Mouse (Mus musculus) c-Kit-negative CD71-positive TER-119-positive erythroid progenitor cells, embryonic 14.5 days (primary cell): ENCODE measurements around the gene Ano10.

Source experiments
- DNase-seq: peaks from one replicate; pipeline ENCODE4 v3.0.0-alpha.2; 2013; ENCODE audit warnings: low read depth, low spot score

Ano10 gene

GRCm38 (mm10) chr9:122245471-122245870, 48.8 kb downstream of the Ano10 start:
- no peak for DNase-seq

DNA sequence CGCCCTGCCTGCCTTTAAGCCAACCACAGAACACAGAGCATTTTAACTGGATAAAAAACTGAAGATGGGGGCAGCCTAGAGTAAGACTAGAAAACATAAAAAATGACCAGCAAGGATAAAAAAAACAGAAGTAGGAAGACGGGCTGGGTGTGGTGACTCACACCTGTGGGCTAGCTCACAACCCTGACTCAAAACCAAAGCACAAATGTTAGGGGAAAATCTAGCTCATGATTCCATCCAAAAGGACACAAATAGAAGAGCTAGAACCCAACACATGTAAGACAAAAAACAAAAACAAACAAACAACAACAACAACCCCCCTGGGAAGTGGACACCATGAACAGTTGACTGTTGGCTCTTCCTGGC, 49.4 kb downstream of the Ano10 start:
- DNase-seq: no peak

GRCm38 (mm10) chr9:122244080-122244799, 50.0 kb downstream of the Ano10 start:
- DNase-seq: no peak

GRCm38 (mm10) chr9:122243297-122243696, 50.9 kb downstream of the Ano10 start:
- no peak for DNase-seq

DNA sequence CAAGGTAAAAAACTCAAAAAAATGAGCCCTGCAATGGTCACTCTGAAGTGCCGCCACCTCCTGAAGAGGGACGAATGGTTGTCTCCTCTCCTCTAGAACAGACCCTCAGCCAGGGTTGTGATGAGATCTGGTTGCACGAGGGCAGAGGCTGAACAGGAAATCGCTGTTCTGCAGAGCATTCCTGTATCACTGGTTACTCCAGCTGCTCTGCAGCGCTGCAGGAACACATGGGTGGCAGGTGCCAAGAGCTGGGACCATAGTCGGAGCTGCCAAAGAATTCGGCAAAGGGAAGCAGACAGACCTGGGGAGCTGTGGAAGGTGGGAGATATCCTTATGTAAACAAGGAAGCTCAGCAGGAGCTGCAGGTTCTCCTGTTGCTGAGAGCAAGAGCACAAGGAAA, 51.4 kb downstream of the Ano10 start:
- no peak for DNase-seq

- no peak for DNase-seq
These were observed 52.3 kb downstream of the Ano10 start for GRCm38 (mm10) chr9:122241812-122242400.

GRCm38 (mm10) chr9:122240629-122241199, 53.5 kb downstream of the Ano10 start:
- no peak for DNase-seq

DNA sequence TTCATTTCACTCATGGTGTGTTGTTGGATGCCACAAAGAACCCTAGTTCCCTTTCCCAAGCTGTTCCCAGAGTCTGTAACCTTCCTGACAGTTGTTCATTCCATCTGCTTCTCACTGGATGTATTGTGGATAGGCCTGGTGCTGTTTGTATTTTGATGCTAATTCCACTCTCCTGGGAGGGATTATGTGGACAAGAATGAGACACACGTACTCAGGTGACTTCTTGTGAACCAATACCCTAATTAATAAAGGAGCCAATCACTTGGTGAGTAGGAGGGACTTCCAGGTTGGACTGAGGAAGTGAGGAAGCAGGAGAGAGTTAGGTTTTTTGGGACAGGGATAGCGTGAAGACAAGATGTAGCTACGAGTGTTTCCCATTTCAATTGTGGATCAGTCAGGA, 59.5 kb downstream of the Ano10 start:
- no peak for DNase-seq

DNA sequence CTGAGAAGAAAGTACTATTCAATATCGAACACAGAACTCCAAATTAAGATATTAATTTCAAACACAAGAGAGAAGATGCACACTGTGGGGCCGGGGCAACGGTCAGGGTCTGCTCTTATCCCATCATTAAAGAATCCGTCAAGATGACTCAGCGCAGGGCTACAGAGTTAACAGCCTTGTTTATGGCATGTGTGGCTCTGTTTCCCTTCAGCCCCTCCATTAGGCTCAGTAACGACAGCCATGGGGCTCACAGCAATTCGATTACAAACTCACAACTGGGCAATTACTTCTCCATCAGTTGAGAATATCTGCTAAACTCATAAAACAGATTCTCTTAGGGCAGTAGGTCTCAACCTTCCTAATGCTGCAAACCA, 60.3 kb downstream of the Ano10 start:
- no peak for DNase-seq

DNA sequence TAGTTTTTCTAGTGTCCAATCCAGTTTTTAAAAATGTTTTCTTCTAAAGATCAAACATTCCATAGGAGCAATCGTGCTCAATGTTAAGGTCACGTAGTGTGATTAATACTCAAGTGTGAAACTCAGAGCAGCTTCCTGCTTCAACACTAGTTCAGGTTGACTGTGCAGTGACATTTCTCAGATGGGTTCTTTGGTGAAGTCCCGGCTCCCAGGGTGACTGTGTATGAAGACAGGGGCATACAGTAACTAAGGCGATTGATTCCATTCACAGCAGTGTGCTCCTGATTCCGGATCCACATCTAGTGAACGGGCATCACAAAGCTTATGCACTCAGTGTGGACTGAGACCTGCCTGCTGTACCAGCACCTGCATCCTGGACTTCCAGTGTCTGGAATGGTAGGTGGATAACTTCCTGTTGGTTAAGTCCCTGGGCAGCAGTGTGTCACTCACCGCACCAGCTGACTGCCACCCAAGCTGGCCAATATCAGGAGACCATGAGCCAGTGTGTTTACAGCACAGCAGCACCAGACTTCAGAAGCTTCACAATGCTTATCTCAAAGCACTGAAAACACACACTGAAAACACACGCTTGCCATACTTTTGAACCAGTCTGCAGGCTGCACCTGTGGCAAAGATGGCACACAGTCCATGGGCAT, 60.8 kb downstream of the Ano10 start:
- no peak for DNase-seq

- DNase-seq: no peak
These were observed 61.3 kb downstream of the Ano10 start for GRCm38 (mm10) chr9:122232912-122233311.

DNA sequence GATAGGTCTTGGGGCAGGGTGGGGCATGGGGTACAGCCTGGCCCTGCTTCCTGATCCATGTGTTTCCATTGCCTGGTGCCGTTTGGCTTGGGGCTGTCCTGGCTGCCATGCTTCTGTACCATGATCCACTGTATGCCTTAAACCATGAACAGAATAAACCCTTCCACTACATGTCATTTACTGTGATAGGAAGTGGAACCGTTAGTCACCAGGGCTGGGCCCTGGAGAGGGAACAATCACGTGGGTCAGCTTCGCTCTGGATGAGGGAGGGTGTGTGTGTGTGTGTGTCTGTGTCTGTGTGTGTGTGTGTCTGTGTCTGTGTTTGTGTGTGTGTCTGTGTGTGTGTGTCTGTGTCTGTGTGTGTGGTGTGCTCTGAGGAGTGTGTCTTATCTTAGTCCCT, 63.5 kb downstream of the Ano10 start:
- no peak for DNase-seq

DNA sequence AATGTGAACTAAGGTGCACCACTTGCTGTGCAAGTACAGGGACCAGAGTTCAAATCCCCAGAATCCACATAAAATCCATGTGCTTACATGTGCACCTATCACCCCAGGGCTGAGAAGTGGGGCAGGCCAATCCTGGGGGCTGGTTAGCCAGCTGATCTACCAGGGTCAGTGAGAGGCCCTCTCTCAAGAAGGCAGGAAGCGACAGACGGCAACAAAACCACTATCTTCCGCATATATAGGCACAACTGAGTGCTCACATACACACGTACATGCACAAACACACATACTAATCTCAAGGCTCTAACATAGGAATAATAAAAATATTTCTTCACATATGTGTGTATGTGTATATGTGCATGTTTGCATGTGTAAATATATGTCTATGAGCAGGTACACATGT, 67.8 kb downstream of the Ano10 start:
- DNase-seq: no peak

DNA sequence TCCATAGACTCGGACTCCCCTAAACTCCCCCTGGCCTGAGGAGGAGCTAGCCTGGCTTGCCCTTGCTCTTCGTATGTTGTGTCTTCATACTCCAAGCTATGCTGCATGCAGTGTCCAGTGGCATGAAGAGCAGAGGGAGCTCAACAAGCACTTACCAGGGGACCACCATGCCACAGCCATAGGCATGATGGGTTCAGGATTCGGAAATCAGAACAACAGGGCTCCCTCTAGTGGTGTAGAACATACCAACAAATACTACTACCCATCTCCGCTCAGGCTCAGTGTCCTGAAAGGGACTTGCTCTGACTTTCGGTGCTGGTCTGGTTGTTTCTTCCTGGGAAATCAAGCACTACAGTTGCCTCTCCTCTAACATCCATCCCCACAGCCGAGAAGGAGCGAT, 68.9 kb downstream of the Ano10 start:
- peak; percentile 13 for DNase-seq

- DNase-seq: no peak
These were observed 71.2 kb downstream of the Ano10 start for GRCm38 (mm10) chr9:122223005-122223404.

- DNase-seq: no peak
These were observed 74.3 kb downstream of the Ano10 start for GRCm38 (mm10) chr9:122219934-122220333.

DNA sequence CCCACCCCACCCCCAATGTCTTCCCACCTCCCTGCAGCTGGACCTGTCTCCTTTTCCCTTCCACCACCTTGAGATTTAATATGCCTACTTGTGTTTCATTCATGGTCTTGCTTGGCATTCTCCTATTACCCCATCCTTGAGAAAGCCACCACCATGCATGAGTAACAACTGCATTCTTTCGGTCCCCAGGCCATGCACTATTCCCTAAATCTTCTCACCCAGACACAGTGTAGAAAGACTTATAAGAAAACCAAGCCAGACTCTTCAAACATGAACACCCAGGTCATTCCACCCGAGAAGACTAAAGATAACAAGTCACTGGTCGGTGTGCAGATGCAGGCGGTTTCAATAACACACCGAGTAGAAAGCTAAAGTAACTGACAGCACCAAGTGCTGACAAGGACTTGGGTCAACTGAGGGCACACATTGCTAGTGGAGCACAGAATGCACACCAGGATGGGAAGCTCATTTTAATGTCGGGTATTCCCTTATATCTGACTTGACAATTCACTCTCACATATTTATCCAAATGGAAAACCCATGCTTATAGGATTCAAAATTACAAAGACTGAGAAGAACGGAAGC, 77.2 kb downstream of the Ano10 start:
- no peak for DNase-seq

DNA sequence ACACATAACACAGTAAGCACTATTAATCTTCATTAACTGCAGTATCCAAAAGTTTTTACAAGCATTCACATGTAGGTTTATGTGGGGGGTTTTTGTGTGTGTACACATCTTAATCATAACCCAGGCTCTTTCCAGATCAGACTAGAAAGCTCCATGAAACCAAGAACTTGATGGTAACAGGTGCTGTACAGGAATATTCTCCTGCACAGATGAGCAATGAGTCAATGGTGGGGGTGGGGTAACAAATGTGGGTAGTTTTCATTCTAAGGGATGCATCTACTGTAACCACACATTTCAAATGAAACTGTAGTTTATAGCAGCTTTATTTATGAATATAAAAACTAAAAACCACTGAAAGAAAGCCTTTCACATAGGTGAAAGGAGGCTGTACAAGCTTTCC, 79.1 kb downstream of the Ano10 start:
- no peak for DNase-seq

DNA sequence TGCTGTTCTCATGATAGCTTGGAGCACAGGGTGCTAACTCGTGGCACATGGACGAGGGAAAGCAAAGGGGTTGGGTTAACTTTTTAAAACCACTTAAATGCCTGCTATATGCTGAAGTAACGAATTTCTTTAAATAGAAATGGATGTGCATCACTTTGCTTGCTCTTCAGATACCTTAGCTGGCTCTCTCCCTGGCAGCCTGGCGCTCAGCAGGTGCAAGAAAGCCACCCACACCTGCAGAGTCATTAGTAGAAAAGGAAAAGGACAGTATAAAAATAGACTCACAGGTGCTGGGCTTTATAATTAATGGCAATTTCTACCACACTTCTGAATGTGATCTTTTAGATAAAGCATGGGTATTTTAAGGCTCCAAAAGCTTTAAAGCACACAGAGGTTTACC, 85.9 kb downstream of the Ano10 start:
- no peak for DNase-seq

- no peak for DNase-seq
These were observed 88.6 kb downstream of the Ano10 start for GRCm38 (mm10) chr9:122205543-122206200.

DNA sequence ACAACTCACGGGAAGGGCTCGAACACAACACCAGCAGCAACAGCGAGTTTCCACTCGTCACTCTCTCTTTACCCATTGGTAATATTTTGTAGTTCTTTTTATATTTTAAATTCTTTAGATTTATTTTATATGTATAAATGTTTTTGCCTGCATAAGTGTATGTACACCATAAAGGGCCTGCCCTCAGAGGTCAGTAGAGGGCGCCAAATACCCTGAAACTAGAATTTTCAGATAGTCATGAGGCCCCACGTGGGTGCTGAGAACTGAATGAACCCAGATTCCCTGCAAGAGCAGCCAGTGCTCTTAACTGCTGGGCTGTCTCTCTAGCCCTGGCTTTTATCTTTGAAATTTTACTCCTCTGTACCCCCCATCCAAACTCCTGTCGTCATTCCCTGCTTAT, 89.7 kb downstream of the Ano10 start:
- no peak for DNase-seq

GRCm38 (mm10) chr9:122199253-122199652, 95.0 kb downstream of the Ano10 start:
- DNase-seq: no peak
